Mouse (Mus musculus) thymus, postnatal 14 days (tissue): Measurements from ENCODE around the gene Capn5.

ENCODE experiments used
- DNase-seq: peaks from one replicate; pipeline ENCODE4 v3.0.0; 2021

The Capn5 gene

GRCm38 (mm10) chr7:98108636-98109430, 69.2 kb downstream of the Capn5 start:
- DNase-seq: peak; percentile 34

GRCm38 (mm10) chr7:98106272-98106671, 71.8 kb downstream of the Capn5 start:
- no peak for DNase-seq

GRCm38 (mm10) chr7:98104481-98105435, 73.3 kb downstream of the Capn5 start:
- no peak for DNase-seq

GRCm38 (mm10) chr7:98103942-98104292, 74.2 kb downstream of the Capn5 start:
- no peak for DNase-seq

GRCm38 (mm10) chr7:98103002-98103941, 74.8 kb downstream of the Capn5 start:
- peak; percentile 79 for DNase-seq

DNA sequence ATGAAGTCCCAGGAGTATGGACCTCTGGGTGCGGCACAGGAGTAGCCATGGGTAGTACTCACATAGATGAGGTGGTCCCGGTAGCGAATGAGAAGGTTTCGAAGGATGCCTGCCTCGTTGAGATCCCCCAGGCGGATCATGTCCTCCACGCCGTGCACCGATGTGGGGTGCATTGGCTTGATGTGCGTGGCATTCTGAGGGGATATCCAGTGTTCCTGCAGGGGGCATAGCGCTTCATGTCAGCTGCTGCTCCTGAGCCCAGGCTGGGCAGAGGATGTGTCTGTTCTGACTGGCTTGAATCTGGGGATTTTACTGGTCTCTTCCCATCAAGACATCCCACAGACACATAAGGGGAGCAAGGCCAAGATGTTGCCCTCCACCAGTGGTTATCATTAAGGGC, 75.6 kb downstream of the Capn5 start:
- DNase-seq: no peak

DNA sequence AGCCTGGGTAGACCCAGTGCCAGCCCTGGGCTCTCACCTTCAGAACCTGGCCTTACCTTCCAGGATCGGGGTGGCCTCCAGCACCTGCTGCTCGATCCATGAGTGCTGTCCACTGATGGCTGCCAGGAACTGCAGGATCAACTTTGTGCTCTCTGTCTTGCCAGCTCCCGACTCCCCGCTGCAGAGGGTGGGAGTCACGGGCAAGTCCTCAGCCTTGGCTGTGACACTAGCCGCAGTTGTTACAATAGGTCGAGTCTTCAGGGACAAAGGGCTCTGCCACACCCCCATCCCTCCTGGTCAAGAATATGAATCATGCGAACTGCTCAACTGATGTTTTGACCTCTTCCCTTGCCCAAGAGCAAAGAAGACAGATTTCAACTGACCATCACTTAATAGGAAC, 80.5 kb downstream of the Capn5 start:
- no peak for DNase-seq

GRCm38 (mm10) chr7:98095852-98096251, 82.2 kb downstream of the Capn5 start:
- no peak for DNase-seq

GRCm38 (mm10) chr7:98086346-98086745, 91.7 kb downstream of the Capn5 start:
- DNase-seq: no peak

- peak; percentile 19 for DNase-seq
Measured at GRCm38 (mm10) chr7:98085314-98085713, 92.8 kb downstream of the Capn5 start.

DNA sequence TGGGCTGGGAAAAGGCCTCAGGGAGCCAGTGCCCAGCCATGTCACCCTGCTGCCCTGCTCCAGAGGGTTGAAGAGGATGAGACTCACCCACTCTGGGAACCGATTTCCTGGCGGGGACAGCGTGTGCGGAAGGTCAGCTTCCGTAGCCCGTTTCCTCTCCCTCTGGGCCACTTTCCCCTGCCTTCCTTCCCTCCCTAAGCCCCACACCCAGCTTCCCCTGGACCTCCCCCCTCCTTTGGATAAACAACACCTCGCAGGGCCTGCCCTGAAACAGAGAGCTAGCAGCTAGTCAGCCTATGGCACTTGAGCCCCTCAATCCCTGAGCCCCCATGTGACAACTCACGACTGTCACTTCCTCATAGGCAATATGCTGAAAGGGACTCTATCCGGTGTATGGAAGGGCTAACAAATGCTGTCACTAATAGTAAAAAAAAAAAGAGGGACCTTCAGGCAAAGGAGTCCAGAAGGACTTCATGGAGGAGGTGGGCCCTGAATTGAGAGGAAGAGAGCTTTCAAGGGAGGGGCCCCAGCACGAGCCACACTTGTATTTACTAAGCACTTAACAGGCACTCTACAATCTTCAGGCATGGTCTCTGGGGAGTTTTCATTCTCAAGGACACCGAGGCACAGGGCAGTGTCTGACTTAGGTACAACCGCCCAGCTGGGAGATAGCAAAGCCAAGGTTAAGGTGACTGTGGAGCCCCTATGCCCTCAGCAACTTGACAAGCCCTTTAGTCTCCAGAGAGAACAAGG, 93.4 kb downstream of the Capn5 start:
- DNase-seq: no peak

DNA sequence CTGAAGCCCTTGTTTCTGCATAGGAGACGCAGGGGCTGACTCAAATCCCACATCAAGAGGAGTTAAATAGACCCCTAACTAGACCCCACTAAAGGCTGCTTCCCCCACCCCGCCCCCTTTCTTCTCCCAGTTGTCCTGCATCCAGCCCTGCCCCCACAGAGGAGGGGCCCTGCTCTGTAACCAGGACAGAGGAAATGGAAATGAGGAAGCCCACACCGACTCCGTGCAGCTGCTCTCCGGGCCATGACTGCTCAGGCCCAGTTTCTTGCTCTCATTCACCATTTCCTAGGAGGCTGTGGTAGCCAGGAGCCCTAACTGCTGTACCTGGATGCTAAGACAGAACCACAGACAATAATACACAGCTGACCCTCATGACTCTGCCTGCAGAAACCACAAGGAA, 95.7 kb downstream of the Capn5 start:
- DNase-seq: no peak

GRCm38 (mm10) chr7:98077453-98077852, 100.6 kb downstream of the Capn5 start:
- no peak for DNase-seq

DNA sequence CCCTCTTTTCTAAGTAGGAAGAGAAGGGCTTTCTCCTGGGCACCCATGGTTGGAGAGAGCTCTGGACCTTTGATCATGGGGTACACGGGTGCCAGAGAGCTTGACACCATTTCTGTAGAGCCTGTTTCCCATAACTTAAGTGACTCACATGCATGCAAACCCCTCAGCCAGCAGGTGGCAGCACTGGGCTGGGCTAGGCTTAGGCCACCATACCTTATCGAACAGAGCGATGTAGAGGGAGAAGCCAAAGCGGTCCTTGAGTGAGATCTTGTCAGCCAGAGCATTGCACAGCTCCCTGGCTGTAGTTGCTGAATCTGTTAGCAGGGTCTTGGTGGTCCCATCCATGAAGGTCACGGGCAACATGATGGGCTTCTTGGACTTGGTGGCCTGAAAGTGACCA, 106.5 kb downstream of the Capn5 start:
- peak; percentile 87 for DNase-seq
